Mouse (Mus musculus) lung, postnatal 0 days (tissue): Measurements from ENCODE around the gene Ndp. TPM values are rescaled to one million over a fixed set of nuclear protein-coding genes. Genes with fewer than 3 reads are reported as not detected.

Experiments
- ATAC-seq: fragments of 200-750 bp; cut with Nextera tagmentation; 2 replicates; pipeline ENCODE4 v1.8.0; 2017; ENCODE audit warnings: moderate library complexity
- DNase-seq: peaks from one replicate; pipeline ENCODE4 v3.0.0-alpha.2; 2016; ENCODE audit warnings: low spot score
- H3K27ac ChIP-seq: fragments of 300-500 bp; sonication (generic); 2 replicates; pipeline ENCODE4 v1.5.1; 2014; ENCODE audit warnings: antibody characterized with exemption, mild to moderate bottlenecking, low read length, mixed read lengths
- H3K27me3 ChIP-seq: fragments of 300-500 bp; sonication (generic); replicated peaks from 2 replicates; pipeline ENCODE4 v1.6.1; 2014; ENCODE audit warnings: low read length, mixed read lengths; ENCODE audit not compliant: insufficient read depth
- H3K36me3 ChIP-seq: fragments of 300-500 bp; sonication (generic); 2 replicates; pipeline ENCODE4 v1.6.1; 2014; ENCODE audit warnings: low read length, mixed read lengths; ENCODE audit not compliant: insufficient read depth
- H3K4me1 ChIP-seq: fragments of 300-500 bp; sonication (generic); 2 replicates; pipeline ENCODE4 v1.6.1; 2014; ENCODE audit warnings: antibody characterized with exemption, low read depth, low read length, mixed read lengths; ENCODE audit not compliant: insufficient read depth
- H3K4me2 ChIP-seq: fragments of 300-500 bp; sonication (generic); replicated peaks from 2 replicates; pipeline ENCODE4 v1.6.1; 2014; ENCODE audit warnings: low read depth, mild to moderate bottlenecking, low read length, moderate library complexity, mixed read lengths
- H3K4me3 ChIP-seq: fragments of 300-500 bp; sonication (generic); 2 replicates; pipeline ENCODE4 v1.5.1; 2014; ENCODE audit warnings: low read depth, low read length
- H3K9ac ChIP-seq: fragments of 300-500 bp; sonication (generic); replicated peaks from 2 replicates; pipeline ENCODE4 v1.6.1; 2014; ENCODE audit warnings: low read depth, mild to moderate bottlenecking
- H3K9me3 ChIP-seq: fragments of 300-500 bp; sonication (generic); 2 replicates; pipeline ENCODE4 v1.6.1; 2016; ENCODE audit warnings: low read length, mixed read lengths
- CTCF ChIP-seq: IDR thresholded peaks from 2 replicates; pipeline ENCODE4 v1.5.1; 2016; ENCODE audit warnings: antibody characterized with exemption, mild to moderate bottlenecking
- EP300 ChIP-seq: IDR thresholded peaks from 2 replicates; pipeline ENCODE4 v1.6.1; 2016; ENCODE audit warnings: antibody characterized with exemption, mild to moderate bottlenecking, control low read depth
- WGBS: fragments of 180-500 bp; shearing (Covaris S2); extraction: QIAGEN DNeasy Blood & Tissue Kit; methylation state at CpG from one replicate; pipeline ENCODE4 v1.1.7; 2014; 5-methylcytosine and 5-hydroxymethylcytosine counted together
- polyA plus RNA-seq: library from polyadenylated mRNA; unstranded; fragments of >200 nt; fragmentation: Nextera tagmentation; extraction: Ambion mirVana; gene quantifications from 2 replicates; pipeline ENCODE4 v1.2.1, GENCODE M21; 2015

The Ndp gene
- polyA plus RNA-seq, 1 experiment from 2014 or later = 0.63 TPM

DNA sequence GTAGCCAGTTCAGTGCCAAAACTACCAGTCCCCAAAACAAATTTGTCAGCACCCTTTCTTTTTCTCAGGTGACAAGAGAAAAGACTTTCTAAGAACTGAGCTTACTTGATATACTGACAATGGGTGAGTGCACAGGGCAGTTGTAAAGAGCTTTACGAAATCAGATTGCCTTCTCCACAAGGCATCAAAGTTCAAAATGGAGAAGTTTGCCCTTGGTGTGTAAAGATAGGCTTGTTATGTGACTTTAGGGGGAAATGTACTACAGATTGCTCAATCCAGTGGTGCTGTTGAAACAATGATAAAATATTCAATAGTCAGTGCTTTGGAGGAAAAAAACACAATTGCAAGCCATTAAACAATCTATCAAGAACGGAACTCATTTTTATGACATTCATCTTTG lies 70.1 kb downstream of the Ndp start:
- WGBS = 47% methylated on average over 2 of the region's 2 CpGs
- Histone ChIP-seq H3K36me3 (no peaks in the 10 kb centered on the region), H3K27me3 (no peaks in the 10 kb centered on the region), H3K27ac (no peak overlapping the region), H3K4me3 (no peak overlapping the region), H3K4me2 (no peak overlapping the region), H3K4me1 (no peaks in the 10 kb centered on the region), H3K9me3 (no peaks in the 10 kb centered on the region), H3K9ac (no peak overlapping the region)
- ATAC-seq (no peak), DNase-seq (no peak)
- TF ChIP-seq CTCF = no peak
- TF ChIP-seq EP300 = no peak

DNA sequence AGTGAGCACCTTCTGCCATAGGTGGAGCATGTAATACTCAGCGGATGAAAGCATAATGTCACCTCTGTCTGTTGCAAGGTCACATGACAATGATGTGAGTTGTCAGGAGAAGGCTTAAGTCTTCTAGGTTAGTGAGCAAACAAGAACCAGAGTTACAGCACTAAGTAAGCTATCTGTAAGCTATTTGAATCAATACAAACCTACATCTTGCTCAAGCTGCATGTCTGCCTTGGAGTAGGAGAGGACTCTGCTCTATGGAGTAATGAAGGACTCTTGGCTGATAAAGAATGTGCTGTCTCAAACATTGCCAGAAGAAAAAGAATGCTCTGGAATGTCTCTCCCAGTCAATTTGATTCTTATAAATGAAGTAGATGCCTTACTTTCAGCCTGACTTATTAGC lies 74.3 kb downstream of the Ndp start:
- H3K4me3 ChIP-seq = no peak overlapping the region
- H3K9ac ChIP-seq = no peak overlapping the region
- DNase-seq = no peak
- H3K27ac ChIP-seq = no peak overlapping the region
- no peak for TF ChIP-seq EP300
- TF ChIP-seq CTCF = no peak
- H3K27me3 ChIP-seq = no peaks in the 10 kb centered on the region
- H3K9me3 ChIP-seq = no peaks in the 10 kb centered on the region
- 75% methylated on average over 1 of the region's 1 CpGs for WGBS
- no peak for ATAC-seq
- no peaks in the 10 kb centered on the region for H3K4me1 ChIP-seq
- no peaks in the 10 kb centered on the region for H3K36me3 ChIP-seq
- no peak overlapping the region for H3K4me2 ChIP-seq

DNA sequence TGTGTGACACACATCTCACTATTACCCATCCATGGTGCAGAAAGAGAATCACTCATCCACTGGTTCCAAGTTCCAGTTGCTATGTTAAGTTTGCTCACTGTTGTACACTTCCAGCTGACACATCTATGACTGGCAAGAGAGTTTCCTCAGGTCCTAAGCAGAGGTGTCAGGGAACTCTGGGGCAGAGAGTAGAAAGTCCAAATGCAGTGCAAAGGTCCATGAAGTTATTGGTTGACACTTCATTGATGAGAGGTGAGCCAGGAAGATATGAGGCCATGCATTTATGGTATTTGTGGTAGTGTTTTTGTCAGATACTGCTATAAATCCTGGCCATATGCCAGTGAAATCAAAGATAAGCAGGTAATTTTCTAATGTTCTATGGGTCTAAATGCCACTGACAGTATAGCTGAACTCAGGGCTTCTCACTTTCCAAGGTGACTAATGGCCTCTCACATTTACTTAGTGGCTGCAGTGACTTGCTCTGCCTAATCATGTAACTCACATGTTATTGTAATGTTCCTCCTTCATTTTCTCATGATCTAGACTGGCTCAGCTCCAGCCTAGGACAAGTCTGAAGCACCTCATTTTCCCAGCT lies 75.0 kb downstream of the Ndp start:
- no peak for TF ChIP-seq EP300
- no peak for TF ChIP-seq CTCF
- no peak overlapping the region for H3K4me2 ChIP-seq
- ATAC-seq (no peak), DNase-seq (no peak)
- H3K27ac ChIP-seq = no peak overlapping the region
- no peaks in the 10 kb centered on the region for H3K36me3 ChIP-seq
- H3K4me1 ChIP-seq = no peaks in the 10 kb centered on the region
- H3K9ac ChIP-seq = no peak overlapping the region
- no peaks in the 10 kb centered on the region for H3K27me3 ChIP-seq
- H3K9me3 ChIP-seq = no peaks in the 10 kb centered on the region
- no peak overlapping the region for H3K4me3 ChIP-seq

Other genes with a start within 250 kb of the Ndp start
- 29.1 and 44.2 TPM in 2 replicates for gene Maob, start 94.4 kb downstream of the Ndp start, polyA plus RNA-seq